Comparison of ENCODE assay signal across 21 mouse cellular contexts in genomic region chr4:32868858-32869257, GRCm38 (mm10).
DNase-seq lines count a peak whose midpoint lies in the region; ATAC-seq lines count a peak whose summit lies in the region.
"Had no signal": no experiment of that assay in that cellular context is flagged by ENCODE, and none has a peak within 500 bp of the region (broad histone marks: within the 10 kb centered on the region; RNA-seq: fewer than 3 reads in every experiment).

No protein-coding gene starts in this region.

- H3K4me2 ChIP-seq in heart, embryonic 13.5 days, result peak overlapping the region; percentile 53
- peak overlapping the region; percentile 1; the same call in 1 of the 2 replicates for H3K4me2 ChIP-seq in liver, embryonic 11.5 days
- H3K4me2 ChIP-seq: embryonic facial prominence, embryonic 15.5 days; hindbrain, embryonic 13.5 days; limb, embryonic 12.5 days; stomach, embryonic 15.5 days had no signal

- intact Hi-C loops in heart, postnatal 10 days (cut with DNase I), result no loop called here

- H3K9ac ChIP-seq in heart, embryonic 13.5 days, result no peak overlapping the region
- H3K9ac ChIP-seq in liver, embryonic 11.5 days (ENCODE audit: low read depth, low read length), result no peak overlapping the region
- H3K9ac ChIP-seq: embryonic facial prominence, embryonic 15.5 days; hindbrain, embryonic 13.5 days; limb, embryonic 12.5 days; stomach, embryonic 15.5 days had no signal

- no peak overlapping the region for H3K4me3 ChIP-seq in heart, embryonic 13.5 days
- no peak overlapping the region for H3K4me3 ChIP-seq in liver, embryonic 11.5 days (ENCODE audit: low read depth, low read length)
- H3K4me3 ChIP-seq: embryonic facial prominence, embryonic 15.5 days; hindbrain, embryonic 13.5 days; limb, embryonic 12.5 days; midbrain, embryonic 10.5 days; myocyte; stomach, embryonic 15.5 days had no signal

- peaks cover 34% of the 10 kb centered on the region for H3K27me3 ChIP-seq in heart, embryonic 13.5 days (replicated peaks)
- H3K27me3 ChIP-seq in liver, embryonic 11.5 days (replicated peaks; ENCODE audit: control insufficient read depth, insufficient read depth, low read length), result peaks cover 10% of the 10 kb centered on the region
- H3K27me3 ChIP-seq: embryonic facial prominence, embryonic 15.5 days had no signal

- no peak for DNase-seq in heart, postnatal 10 days
- DNase-seq in thymus, postnatal 25 days, result peak; percentile 47
- no peak for DNase-seq in thymus, postnatal 36 days
- DNase-seq in liver, embryonic 11.5 days (ENCODE audit: low spot score), result no peak
- peak; percentile 49 for DNase-seq in thymus, postnatal 4 days
- DNase-seq in right cerebral cortex, postnatal 36 days (ENCODE audit: low spot score in 2 of 2), result no peak
- DNase-seq in testis, postnatal 10 days (ENCODE audit: low spot score), result no peak
- DNase-seq: cerebellum, adult 11-12 months; gastrocnemius, postnatal 14 days; kidney, adult 11 months; kidney, postnatal 36 days; layer of hippocampus, postnatal 36 days; lung, postnatal 10 days; right cerebral cortex, postnatal 25 days had no signal

- H3K36me3 ChIP-seq in heart, embryonic 13.5 days, result no peaks in the 10 kb centered on the region
- no peaks in the 10 kb centered on the region for H3K36me3 ChIP-seq in liver, embryonic 11.5 days (ENCODE audit: control insufficient read depth, insufficient read depth, low read length)
- H3K36me3 ChIP-seq: embryonic facial prominence, embryonic 15.5 days; hindbrain, embryonic 13.5 days; limb, embryonic 12.5 days; midbrain, embryonic 10.5 days; stomach, embryonic 15.5 days had no signal

- H3K27ac ChIP-seq in heart, embryonic 13.5 days (replicated peaks), result no peak overlapping the region
- H3K27ac ChIP-seq in liver, embryonic 11.5 days (ENCODE audit: low read depth, low read length), result no peak overlapping the region
- H3K27ac ChIP-seq: embryonic facial prominence, embryonic 15.5 days; hindbrain, embryonic 13.5 days; limb, embryonic 12.5 days; midbrain, embryonic 10.5 days; stomach, embryonic 15.5 days had no signal

- H3K4me1 ChIP-seq in heart, embryonic 13.5 days, result peaks cover 26% of the 10 kb centered on the region
- H3K4me1 ChIP-seq in liver, embryonic 11.5 days (replicated peaks; ENCODE audit: control insufficient read depth, insufficient read depth, low read length), result peaks cover 14% of the 10 kb centered on the region
- H3K4me1 ChIP-seq: stomach, embryonic 15.5 days had no signal

- no peak for ATAC-seq in heart, embryonic 13.5 days (ENCODE audit: extremely low read depth, insufficient number of reproducible peaks, low FRiP score, low TSS enrichment)
- peak; percentile 87 for ATAC-seq in liver, embryonic 11.5 days (replicated peaks; ENCODE audit: low FRiP score)

- WGBS in heart, embryonic 13.5 days, result 6% methylated on average over 8 of the region's 8 CpGs
- WGBS in liver, embryonic 11.5 days, result 10% methylated on average over 8 of the region's 8 CpGs

- no peaks in the 10 kb centered on the region for H3K9me3 ChIP-seq in heart, embryonic 13.5 days
- H3K9me3 ChIP-seq in liver, embryonic 11.5 days (ENCODE audit: control insufficient read depth, low read length), result no peaks in the 10 kb centered on the region
- H3K9me3 ChIP-seq: embryonic facial prominence, embryonic 15.5 days; hindbrain, embryonic 13.5 days; limb, embryonic 12.5 days; midbrain, embryonic 10.5 days; stomach, embryonic 15.5 days had no signal

Comparison
In these comparisons a context has a peak if more than half of its experiments do, and no peak if none do; other contexts are left out.
1. DNase-seq: peak in thymus, postnatal 25 days (single experiment) and thymus, postnatal 4 days (single experiment); none in heart, postnatal 10 days (0 of 2), thymus, postnatal 36 days (0 of 2), liver, embryonic 11.5 days (single experiment), right cerebral cortex, postnatal 36 days (0 of 2) and testis, postnatal 10 days (single experiment).